Mouse (Mus musculus): ENCODE measurements around the gene Hapln3.

DNA sequence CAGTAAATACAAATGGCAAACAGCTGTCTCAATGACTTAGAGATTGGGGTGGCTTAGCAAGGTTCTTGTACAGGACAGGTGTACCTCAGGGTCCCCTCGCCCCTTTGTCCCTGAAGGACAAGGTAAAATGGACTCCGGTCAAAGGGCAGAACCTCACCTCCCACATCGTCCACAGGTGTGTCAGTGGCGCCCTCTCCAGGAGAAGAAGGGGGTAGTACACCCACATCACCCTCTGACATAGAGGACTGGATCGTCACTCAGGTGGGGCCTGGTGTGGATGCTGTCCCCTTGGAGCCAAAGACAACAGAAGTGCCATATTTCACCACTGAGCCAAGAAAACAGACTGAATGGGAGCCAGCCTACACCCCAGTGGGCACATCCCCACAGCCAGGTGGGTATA lies 34.3 kb downstream of the Hapln3 start:
- TF ChIP-seq POLR2A (IDR thresholded peaks at IDR 0.05; ENCODE audit: insufficient read length, low read depth), result no peak
- no peak for TF ChIP-seq MYOG (IDR thresholded peaks at IDR 0.05; ENCODE audit: control insufficient read depth in 1 of 3, insufficient read depth in 1 of 3, insufficient read length in 2 of 3, low read depth in 2 of 3)

All from myocyte (in vitro differentiated cells).